Mouse (Mus musculus) macrophage (primary cell): ENCODE results near the gene Pnliprp2. TPM values are rescaled to one million over a fixed set of nuclear protein-coding genes. Genes with fewer than 3 reads are reported as not detected.

ENCODE experiments used
- H3K27ac ChIP-seq: fragments of 350-480 bp; formaldehyde crosslinking; 2 replicates; pipeline ENCODE4 v1.9.0; 2021
- H3K36me3 ChIP-seq: fragments of 350-480 bp; formaldehyde crosslinking; 2 replicates; pipeline ENCODE4 v1.9.0; 2021; ENCODE audit errors: inconsistent target
- H3K4me3 ChIP-seq: fragments of 350-480 bp; formaldehyde crosslinking; 2 replicates; pipeline ENCODE4 v1.9.0; 2021; ENCODE audit errors: inconsistent target
- H3K79me2 ChIP-seq: fragments of 350-480 bp; formaldehyde crosslinking; 2 replicates; pipeline ENCODE4 v1.9.0; 2021; ENCODE audit errors: inconsistent target
- WGBS: methylation state at CpG from one replicate; pipeline ENCODE4 v1.1.7; 2026; ENCODE audit warnings: inconsistent platforms; ENCODE audit not compliant: missing documents; 5-methylcytosine and 5-hydroxymethylcytosine counted together
- polyA plus RNA-seq: library from polyadenylated mRNA; stranded (reverse); fragments of 250-400 nt; gene quantifications from 3 replicates; pipeline ENCODE4 v1.2.4, GENCODE M21; 2018; ENCODE audit warnings: inconsistent platforms
- total RNA-seq, 78 experiments: library from RNA; depleted of rRNA; stranded (reverse); fragments of 250-400 nt; gene quantifications; 1 replicate in 9 of 78; 2 replicates in 24 of 78; 3 replicates in 43 of 78; 4 replicates in 2 of 78; pipeline ENCODE4 v1.2.4; 2018; ENCODE audit warnings: inconsistent platforms in 56 of 78

The Pnliprp2 gene
- not detected for total RNA-seq (2018; cell fraction: chromatin; rRNA removed)
- total RNA-seq (2018; cell fraction: cytosol; rRNA removed) = not detected
- not detected for total RNA-seq (2018; cell fraction: nucleus; rRNA removed)
- polyA plus RNA-seq = not detected in 3 replicates

- H3K79me2 ChIP-seq = no peaks in the 10 kb centered on the region
- no peaks in the 10 kb centered on the region for H3K36me3 ChIP-seq
- 58% methylated on average over 9 of the region's 9 CpGs for WGBS
- H3K4me3 ChIP-seq = no peak within 1 kb of the TSS
- no peak within 1 kb of the TSS for H3K27ac ChIP-seq
These were observed at the start of gene Pnliprp2 for GRCm38 (mm10) chr19:58759423-58759822. Gene Pnliprp2 (plus strand): TSS chr19:58759719.

DNA sequence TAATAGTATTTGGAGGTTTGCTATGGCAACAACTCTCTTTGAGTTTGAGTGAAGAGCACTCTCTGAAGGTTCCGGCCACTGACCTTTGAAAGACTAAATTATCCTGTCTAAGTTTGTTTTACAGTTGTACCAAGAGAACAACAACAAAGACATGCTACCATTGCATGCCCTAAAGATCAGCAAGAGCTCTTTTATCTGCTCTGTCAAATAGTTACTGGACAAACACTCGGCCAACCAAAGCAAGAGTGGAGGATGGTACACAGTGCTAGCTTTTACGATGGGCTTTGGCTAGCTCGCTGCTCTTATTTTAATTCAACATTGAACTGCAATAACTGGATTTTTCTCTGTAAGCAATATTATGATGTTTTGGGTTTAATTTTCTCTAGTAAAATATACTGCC, 41.6 kb upstream of the Pnliprp2 start:
- H3K36me3 ChIP-seq = no peaks in the 10 kb centered on the region
- H3K4me3 ChIP-seq = no peak overlapping the region
- H3K79me2 ChIP-seq = no peaks in the 10 kb centered on the region
- WGBS = 93% methylated on average over 4 of the region's 4 CpGs
- no peak overlapping the region for H3K27ac ChIP-seq

DNA sequence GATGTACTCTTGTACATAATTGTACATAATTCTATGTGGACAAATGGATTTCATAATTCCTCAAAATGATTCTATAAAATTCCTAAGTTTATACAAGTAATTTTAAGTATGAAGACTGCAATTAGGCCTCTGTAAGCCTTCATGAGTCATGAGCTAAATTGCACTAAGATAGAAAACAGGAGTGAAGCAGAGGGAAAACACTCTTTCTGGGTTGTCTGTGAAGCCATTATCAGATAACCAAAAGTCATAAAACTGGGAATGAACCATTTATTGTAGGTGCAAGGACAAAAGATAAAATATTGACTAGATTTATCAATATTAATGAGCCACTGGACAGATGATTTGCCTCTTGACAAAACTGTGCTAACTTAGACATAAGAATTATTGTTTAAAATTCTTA, 39.1 kb upstream of the Pnliprp2 start:
- H3K27ac ChIP-seq = no peak overlapping the region
- H3K4me3 ChIP-seq = no peak overlapping the region
- H3K79me2 ChIP-seq = no peaks in the 10 kb centered on the region
- H3K36me3 ChIP-seq = no peaks in the 10 kb centered on the region

GRCm38 (mm10) chr19:58726551-58726950, 33.0 kb upstream of the Pnliprp2 start:
- Histone ChIP-seq H3K4me3 (no peak overlapping the region), H3K36me3 (no peaks in the 10 kb centered on the region), H3K79me2 (no peaks in the 10 kb centered on the region), H3K27ac (no peak overlapping the region)
- WGBS = 84% methylated on average over 5 of the region's 5 CpGs

GRCm38 (mm10) chr19:58727756-58728155, 31.8 kb upstream of the Pnliprp2 start:
- no peaks in the 10 kb centered on the region for H3K36me3 ChIP-seq
- H3K4me3 ChIP-seq = no peak overlapping the region
- WGBS = 88% methylated on average over 5 of the region's 5 CpGs
- no peaks in the 10 kb centered on the region for H3K79me2 ChIP-seq
- H3K27ac ChIP-seq = no peak overlapping the region

DNA sequence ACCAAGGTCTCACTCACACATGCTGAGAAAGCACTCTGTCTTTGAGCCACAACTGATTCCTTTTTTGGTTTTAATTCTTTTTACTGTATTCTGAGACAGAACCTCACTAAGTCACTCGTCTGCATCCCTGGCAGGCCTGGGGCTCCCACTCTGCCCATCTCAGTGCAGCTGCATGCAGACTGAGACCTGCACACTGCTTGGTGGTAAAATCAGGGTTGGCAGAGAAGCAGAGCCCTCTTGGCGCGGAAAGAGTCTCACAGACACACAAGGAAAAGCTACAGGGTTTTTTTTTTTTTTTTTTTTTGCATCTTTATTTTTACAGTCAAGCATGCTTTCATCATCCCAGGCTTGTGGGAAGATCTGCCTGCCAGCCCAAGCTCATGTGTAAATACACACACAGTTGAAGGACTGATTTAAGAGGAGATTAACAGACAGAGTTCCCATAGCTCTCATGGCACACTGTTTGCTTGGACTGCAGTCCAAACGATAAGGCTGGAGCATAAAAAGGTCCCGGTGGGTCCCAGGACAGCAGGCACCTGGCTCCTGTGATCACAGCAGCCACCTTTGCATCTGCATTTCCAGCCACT, 31.0 kb upstream of the Pnliprp2 start, which contains the start of gene Pnliprp1:
TSS of gene Pnliprp1 (plus strand) at position 443 of the 587 bp plus-strand sequence.
- Histone ChIP-seq H3K27ac (no peak within 1 kb of the TSS), H3K4me3 (no peak within 1 kb of the TSS), H3K36me3 (no peaks in the 10 kb centered on the region), H3K79me2 (no peaks in the 10 kb centered on the region)
- WGBS = 79% methylated on average over 5 of the region's 5 CpGs

GRCm38 (mm10) chr19:58733216-58733615, 26.3 kb upstream of the Pnliprp2 start:
- Histone ChIP-seq H3K27ac (no peak overlapping the region), H3K36me3 (no peaks in the 10 kb centered on the region), H3K4me3 (no peak overlapping the region), H3K79me2 (no peaks in the 10 kb centered on the region)
- 75% methylated on average over 6 of the region's 6 CpGs for WGBS

GRCm38 (mm10) chr19:58738111-58738510, 21.4 kb upstream of the Pnliprp2 start:
- Histone ChIP-seq H3K27ac (no peak overlapping the region), H3K79me2 (no peaks in the 10 kb centered on the region), H3K36me3 (no peaks in the 10 kb centered on the region), H3K4me3 (no peak overlapping the region)
- 81% methylated on average over 4 of the region's 4 CpGs for WGBS

DNA sequence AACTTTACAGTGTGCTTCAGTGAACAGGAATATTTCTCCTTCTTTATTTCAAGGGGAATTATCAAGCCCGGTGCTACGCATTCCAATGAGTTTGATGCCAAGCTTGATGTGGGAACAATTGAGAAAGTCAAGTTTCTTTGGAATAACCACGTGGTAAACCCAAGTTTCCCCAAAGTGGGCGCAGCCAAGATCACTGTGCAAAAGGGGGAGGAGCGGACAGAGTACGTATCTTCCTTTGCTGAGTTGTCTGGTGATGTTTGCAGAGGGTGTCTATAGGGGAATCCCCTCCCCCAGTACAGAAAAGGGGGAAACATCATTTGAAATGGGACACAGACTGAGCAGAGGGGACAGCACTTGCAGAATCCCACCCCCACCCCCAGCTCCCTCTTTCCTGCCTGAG, 18.5 kb upstream of the Pnliprp2 start:
- WGBS = 83% methylated on average over 6 of the region's 6 CpGs
- no peaks in the 10 kb centered on the region for H3K79me2 ChIP-seq
- no peak overlapping the region for H3K4me3 ChIP-seq
- no peak overlapping the region for H3K27ac ChIP-seq
- no peaks in the 10 kb centered on the region for H3K36me3 ChIP-seq

GRCm38 (mm10) chr19:58742711-58743110, 16.8 kb upstream of the Pnliprp2 start:
- Histone ChIP-seq H3K36me3 (no peaks in the 10 kb centered on the region), H3K27ac (no peak overlapping the region), H3K79me2 (no peaks in the 10 kb centered on the region), H3K4me3 (no peak overlapping the region)
- WGBS = 89% methylated on average over 4 of the region's 4 CpGs

- no peak overlapping the region for H3K27ac ChIP-seq
- H3K4me3 ChIP-seq = no peak overlapping the region
- H3K79me2 ChIP-seq = no peaks in the 10 kb centered on the region
- no peaks in the 10 kb centered on the region for H3K36me3 ChIP-seq
- 15% methylated on average over 4 of the region's 4 CpGs for WGBS
These were observed 15.8 kb upstream of the Pnliprp2 start for GRCm38 (mm10) chr19:58743736-58744135.

- Histone ChIP-seq H3K79me2 (no peaks in the 10 kb centered on the region), H3K27ac (no peak overlapping the region), H3K36me3 (no peaks in the 10 kb centered on the region), H3K4me3 (no peak overlapping the region)
- WGBS = 91% methylated on average over 9 of the region's 9 CpGs
These were observed 12.0 kb upstream of the Pnliprp2 start for GRCm38 (mm10) chr19:58747498-58748000.

DNA sequence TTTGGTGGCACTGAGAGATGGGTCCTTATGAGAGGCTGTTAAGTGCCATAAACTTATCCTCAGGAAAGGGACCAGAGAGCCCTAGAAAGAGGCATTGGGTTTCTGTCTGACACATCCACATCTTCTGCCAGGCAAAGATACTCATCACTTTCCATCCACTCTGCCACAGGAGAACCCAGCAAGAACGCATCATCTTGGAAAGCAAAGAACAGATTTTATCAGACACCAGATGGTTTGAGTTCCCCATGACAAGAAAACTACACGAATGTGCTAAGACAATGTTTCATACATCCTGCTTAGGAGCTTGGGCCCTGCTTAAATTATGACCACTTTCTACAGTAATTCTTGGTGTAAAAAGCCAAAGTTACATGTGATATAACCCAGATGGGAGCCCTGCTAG, 8.7 kb upstream of the Pnliprp2 start:
- Histone ChIP-seq H3K36me3 (no peaks in the 10 kb centered on the region), H3K4me3 (no peak overlapping the region), H3K27ac (no peak overlapping the region), H3K79me2 (no peaks in the 10 kb centered on the region)
- 80% methylated on average over 2 of the region's 2 CpGs for WGBS

GRCm38 (mm10) chr19:58751504-58751903, 8.0 kb upstream of the Pnliprp2 start:
- H3K36me3 ChIP-seq = no peaks in the 10 kb centered on the region
- 67% methylated on average over 2 of the region's 2 CpGs for WGBS

DNA sequence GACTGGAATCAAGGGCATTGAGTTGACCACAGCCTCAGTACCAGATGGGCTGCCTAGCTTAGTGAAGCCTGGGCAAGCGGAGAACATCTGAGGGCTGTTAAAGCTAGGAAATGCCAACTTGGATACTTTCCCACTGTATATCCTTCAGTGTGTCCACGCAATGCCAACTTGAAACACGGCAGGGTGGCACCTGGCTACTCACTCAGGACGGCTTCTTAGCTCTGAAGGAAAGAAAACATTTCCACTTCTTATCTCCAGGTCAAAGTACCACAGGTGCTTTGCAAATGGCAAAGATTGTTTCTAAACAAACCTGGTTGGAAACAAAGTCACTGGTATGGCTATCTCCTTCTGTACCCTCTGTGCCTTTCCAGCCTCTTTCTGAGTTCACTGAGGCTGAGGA, 648 bp upstream of the Pnliprp2 start:
- WGBS = 94% methylated on average over 4 of the region's 4 CpGs
- no peak overlapping the region for H3K27ac ChIP-seq
- no peak overlapping the region for H3K4me3 ChIP-seq
- H3K79me2 ChIP-seq = no peaks in the 10 kb centered on the region
- no peaks in the 10 kb centered on the region for H3K36me3 ChIP-seq

More at GRCm38 (mm10) chr19:58751504-58751903, 8.0 kb upstream of the Pnliprp2 start:
- H3K79me2 ChIP-seq = no peaks in the 10 kb centered on the region
- H3K4me3 ChIP-seq = no peak overlapping the region
- H3K27ac ChIP-seq = no peak overlapping the region

DNA sequence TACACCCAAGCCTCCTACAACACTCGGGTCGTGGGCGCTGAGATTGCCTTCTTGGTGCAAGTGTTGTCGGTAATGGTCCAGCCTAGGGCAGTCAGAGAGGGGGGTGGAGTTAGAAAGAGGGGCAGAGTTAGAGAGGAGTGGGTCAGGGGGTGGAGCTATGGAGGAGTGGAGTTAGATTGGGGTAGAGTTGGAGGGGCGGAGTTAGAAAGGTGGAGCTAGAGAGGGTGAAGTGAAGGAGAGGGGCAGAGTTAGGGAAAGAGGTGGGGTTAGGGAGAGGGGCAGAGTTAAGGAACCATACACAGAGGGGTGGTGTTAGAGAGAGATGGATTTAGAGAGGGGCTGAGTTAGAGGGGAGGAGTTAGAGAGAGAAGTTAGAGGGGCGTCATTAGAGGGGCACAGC, 2.8 kb downstream of the Pnliprp2 start:
- Histone ChIP-seq H3K4me3 (no peak overlapping the region), H3K27ac (no peak overlapping the region), H3K36me3 (no peaks in the 10 kb centered on the region), H3K79me2 (no peaks in the 10 kb centered on the region)
- 32% methylated on average over 6 of the region's 6 CpGs for WGBS
